Mouse (Mus musculus): ENCODE measurements around the gene Rras.
A peak's percentile ranks its signal among the peaks of the same experiment; 100 is the strongest.

- TF ChIP-seq CTCF (IDR thresholded peaks at IDR 0.05; ENCODE audit: low read depth), result peak; percentile 41
- TF ChIP-seq EP300 (optimal IDR thresholded peaks at IDR 0.05), result no peak
Measured at GRCm38 (mm10) chr7:45017242-45018061, at the start of gene Rras.
